Mouse (Mus musculus): ENCODE data around the gene Mllt10. TPM values are rescaled to one million over a fixed set of nuclear protein-coding genes. Genes with fewer than 3 reads are reported as not detected.
"Not testable (repeated sequence)": the region's sequence is repeated elsewhere in the genome, so short reads cannot be mapped to it uniquely, and the experiment has no call there.

The Mllt10 gene
- polyA plus RNA-seq, 1 experiment: 40.7 TPM

GRCm38 (mm10) chr2:18068071-18068796 is 13.2 kb downstream of the Mllt10 start:
- DNase-seq (ENCODE audit: extremely low spot score in 1 of 2, low spot score in 1 of 2): no peak

- no peak for DNase-seq (ENCODE audit: extremely low spot score in 1 of 2, low spot score in 1 of 2)
Observed at GRCm38 (mm10) chr2:18071947-18072346, 16.9 kb downstream of the Mllt10 start.

- no peak for DNase-seq (ENCODE audit: extremely low spot score in 1 of 2, low spot score in 1 of 2)
Observed at GRCm38 (mm10) chr2:18080182-18080860, 25.3 kb downstream of the Mllt10 start.

- not testable (repeated sequence) for DNase-seq (ENCODE audit: extremely low spot score in 1 of 2, low spot score in 1 of 2)
Observed at GRCm38 (mm10) chr2:18087695-18088094, 32.7 kb downstream of the Mllt10 start.

- DNase-seq (ENCODE audit: extremely low spot score in 1 of 2, low spot score in 1 of 2): no peak
Observed at GRCm38 (mm10) chr2:18093858-18094257, 38.8 kb downstream of the Mllt10 start.

- no peak for DNase-seq (ENCODE audit: extremely low spot score in 1 of 2, low spot score in 1 of 2)
Observed at GRCm38 (mm10) chr2:18094319-18094718, 39.3 kb downstream of the Mllt10 start.

- no peak for DNase-seq (ENCODE audit: extremely low spot score in 1 of 2, low spot score in 1 of 2)
Observed at GRCm38 (mm10) chr2:18095804-18096203, 40.8 kb downstream of the Mllt10 start.

GRCm38 (mm10) chr2:18100914-18101313 is 45.9 kb downstream of the Mllt10 start:
- DNase-seq (ENCODE audit: extremely low spot score in 1 of 2, low spot score in 1 of 2): no peak

GRCm38 (mm10) chr2:18107561-18107960 is 52.5 kb downstream of the Mllt10 start:
- no peak for DNase-seq (ENCODE audit: extremely low spot score in 1 of 2, low spot score in 1 of 2)

- no peak for DNase-seq (ENCODE audit: extremely low spot score in 1 of 2, low spot score in 1 of 2)
Observed at GRCm38 (mm10) chr2:18108214-18108613, 53.2 kb downstream of the Mllt10 start.

GRCm38 (mm10) chr2:18111411-18111810 is 56.4 kb downstream of the Mllt10 start:
- DNase-seq (ENCODE audit: extremely low spot score in 1 of 2, low spot score in 1 of 2): no peak

- no peak for DNase-seq (ENCODE audit: extremely low spot score in 1 of 2, low spot score in 1 of 2)
Observed at GRCm38 (mm10) chr2:18116432-18116831, 61.4 kb downstream of the Mllt10 start.

- DNase-seq (ENCODE audit: extremely low spot score in 1 of 2, low spot score in 1 of 2): no peak
Observed at GRCm38 (mm10) chr2:18138131-18138530, 83.1 kb downstream of the Mllt10 start.

GRCm38 (mm10) chr2:18139646-18140045 is 84.6 kb downstream of the Mllt10 start:
- DNase-seq (ENCODE audit: extremely low spot score in 1 of 2, low spot score in 1 of 2): no peak

- no peak for DNase-seq (ENCODE audit: extremely low spot score in 1 of 2, low spot score in 1 of 2)
Observed at GRCm38 (mm10) chr2:18156131-18156530, 101.1 kb downstream of the Mllt10 start.

GRCm38 (mm10) chr2:18159426-18159825 is 104.4 kb downstream of the Mllt10 start:
- no peak for DNase-seq (ENCODE audit: extremely low spot score in 1 of 2, low spot score in 1 of 2)

GRCm38 (mm10) chr2:18160992-18161391 is 106.0 kb downstream of the Mllt10 start:
- DNase-seq (ENCODE audit: extremely low spot score in 1 of 2, low spot score in 1 of 2): no peak

- no peak for DNase-seq (ENCODE audit: extremely low spot score in 1 of 2, low spot score in 1 of 2)
Observed at GRCm38 (mm10) chr2:18165511-18165910, 110.5 kb downstream of the Mllt10 start.

GRCm38 (mm10) chr2:18169174-18169948 is 114.3 kb downstream of the Mllt10 start:
- no peak for DNase-seq (ENCODE audit: extremely low spot score in 1 of 2, low spot score in 1 of 2)

GRCm38 (mm10) chr2:18175234-18175633 is 120.2 kb downstream of the Mllt10 start:
- DNase-seq (ENCODE audit: extremely low spot score in 1 of 2, low spot score in 1 of 2): no peak

GRCm38 (mm10) chr2:18176235-18176634 is 121.2 kb downstream of the Mllt10 start:
- DNase-seq (ENCODE audit: extremely low spot score in 1 of 2, low spot score in 1 of 2): no peak

All from frontal cortex, adult 2 months (tissue).